Mouse (Mus musculus): ENCODE measurements at regions not wholly inside any gene's neighbourhood (a gene's known extent, or its start where the extent isn't known, plus 50 kb on each side); places are given as distances from the start of the nearest gene placed in this dataset.

- no peak for DNase-seq (ENCODE audit: low spot score in 2 of 2)
These were observed 81.0 kb downstream of the Maf start for GRCm38 (mm10) chr8:115626396-115627136.

- no peak for DNase-seq (ENCODE audit: low spot score in 2 of 2)
These were observed 82.5 kb downstream of the Maf start for GRCm38 (mm10) chr8:115625072-115625471.

GRCm38 (mm10) chr8:115618049-115618760 is 89.4 kb downstream of the Maf start:
- no peak for DNase-seq (ENCODE audit: low spot score in 2 of 2)

GRCm38 (mm10) chr8:115616871-115617605 is 90.6 kb downstream of the Maf start:
- no peak for DNase-seq (ENCODE audit: low spot score in 2 of 2)

- DNase-seq (ENCODE audit: low spot score in 2 of 2), result no peak
These were observed 93.5 kb downstream of the Maf start for GRCm38 (mm10) chr8:115613946-115614584.

GRCm38 (mm10) chr8:115612119-115612518 is 95.5 kb downstream of the Maf start:
- no peak for DNase-seq (ENCODE audit: low spot score in 2 of 2)

- DNase-seq (ENCODE audit: low spot score in 2 of 2), result no peak
These were observed 107.8 kb downstream of the Maf start for GRCm38 (mm10) chr8:115599771-115600170.

GRCm38 (mm10) chr8:115597226-115597953 is 110.2 kb downstream of the Maf start:
- no peak for DNase-seq (ENCODE audit: low spot score in 2 of 2)

- no peak for DNase-seq (ENCODE audit: low spot score in 2 of 2)
These were observed 117.9 kb downstream of the Maf start for GRCm38 (mm10) chr8:115589721-115590120.

GRCm38 (mm10) chr8:115589076-115589475 is 118.5 kb downstream of the Maf start:
- no peak for DNase-seq (ENCODE audit: low spot score in 2 of 2)

- DNase-seq (ENCODE audit: low spot score in 2 of 2), result no peak
These were observed 123.2 kb downstream of the Maf start for GRCm38 (mm10) chr8:115584311-115584907.

- no peak for DNase-seq (ENCODE audit: low spot score in 2 of 2)
These were observed 124.4 kb downstream of the Maf start for GRCm38 (mm10) chr8:115583221-115583620.

- no peak for DNase-seq (ENCODE audit: low spot score in 2 of 2)
These were observed 125.6 kb downstream of the Maf start for GRCm38 (mm10) chr8:115581940-115582517.

GRCm38 (mm10) chr8:115568394-115568793 is 139.2 kb downstream of the Maf start:
- no peak for DNase-seq (ENCODE audit: low spot score in 2 of 2)

GRCm38 (mm10) chr8:115565768-115566167 is 141.8 kb downstream of the Maf start:
- DNase-seq (ENCODE audit: low spot score in 2 of 2), result no peak

GRCm38 (mm10) chr8:115562362-115562761 is 145.2 kb downstream of the Maf start:
- no peak for DNase-seq (ENCODE audit: low spot score in 2 of 2)

GRCm38 (mm10) chr8:115560985-115561916 is 146.3 kb downstream of the Maf start:
- DNase-seq (ENCODE audit: low spot score in 2 of 2), result no peak

GRCm38 (mm10) chr8:115555452-115555851 is 152.1 kb downstream of the Maf start:
- DNase-seq (ENCODE audit: low spot score in 2 of 2), result no peak

GRCm38 (mm10) chr8:115554185-115554584 is 153.4 kb downstream of the Maf start:
- DNase-seq (ENCODE audit: low spot score in 2 of 2), result no peak
